Mouse (Mus musculus) cerebellum, adult 11 months (tissue): ENCODE measurements around the gene Zc3h18.

ENCODE experiments used
- DNase-seq: peaks from one replicate; pipeline ENCODE4 v3.0.0; 2022

Gene Zc3h18

DNA sequence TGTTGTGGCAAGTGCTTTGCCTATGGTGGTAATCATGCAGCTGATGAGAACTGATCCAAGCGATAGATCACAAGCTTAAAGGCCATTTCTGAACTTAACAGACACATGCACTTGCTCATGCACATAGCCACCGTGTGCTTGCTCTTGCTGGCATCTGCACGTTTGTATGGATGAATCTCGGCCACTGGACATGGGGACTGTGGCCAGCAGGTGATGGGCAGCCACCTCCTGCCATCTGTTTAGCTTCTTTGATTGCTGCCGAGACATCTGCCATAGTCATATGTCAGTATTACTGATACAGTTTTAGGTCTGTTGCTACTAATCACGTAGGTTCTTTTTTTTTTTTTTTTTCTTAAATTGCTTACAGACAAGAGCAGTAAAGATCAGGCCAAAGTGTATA is 18.9 kb downstream of the Zc3h18 start:
- peak; percentile 52 for DNase-seq

DNA sequence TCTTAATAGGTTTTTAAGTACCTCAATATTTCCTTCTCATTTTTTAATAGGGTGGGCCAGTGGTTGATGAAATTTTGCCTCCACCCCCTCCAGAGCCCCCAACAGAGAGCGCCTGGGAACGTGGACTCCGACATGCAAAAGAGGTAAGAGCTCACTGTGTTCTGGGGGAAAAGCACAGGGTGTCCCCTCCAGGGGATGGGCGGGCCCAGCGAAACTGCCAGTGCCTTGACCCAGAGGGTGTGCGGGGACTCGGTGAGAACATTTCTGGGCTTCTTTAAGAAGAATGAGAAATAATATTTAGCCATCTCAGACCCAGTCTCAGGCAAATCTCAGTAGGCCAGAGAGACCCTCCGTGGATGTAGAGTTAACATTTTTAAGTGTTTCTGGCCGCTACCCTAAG is 21.8 kb downstream of the Zc3h18 start:
- no peak for DNase-seq

DNA sequence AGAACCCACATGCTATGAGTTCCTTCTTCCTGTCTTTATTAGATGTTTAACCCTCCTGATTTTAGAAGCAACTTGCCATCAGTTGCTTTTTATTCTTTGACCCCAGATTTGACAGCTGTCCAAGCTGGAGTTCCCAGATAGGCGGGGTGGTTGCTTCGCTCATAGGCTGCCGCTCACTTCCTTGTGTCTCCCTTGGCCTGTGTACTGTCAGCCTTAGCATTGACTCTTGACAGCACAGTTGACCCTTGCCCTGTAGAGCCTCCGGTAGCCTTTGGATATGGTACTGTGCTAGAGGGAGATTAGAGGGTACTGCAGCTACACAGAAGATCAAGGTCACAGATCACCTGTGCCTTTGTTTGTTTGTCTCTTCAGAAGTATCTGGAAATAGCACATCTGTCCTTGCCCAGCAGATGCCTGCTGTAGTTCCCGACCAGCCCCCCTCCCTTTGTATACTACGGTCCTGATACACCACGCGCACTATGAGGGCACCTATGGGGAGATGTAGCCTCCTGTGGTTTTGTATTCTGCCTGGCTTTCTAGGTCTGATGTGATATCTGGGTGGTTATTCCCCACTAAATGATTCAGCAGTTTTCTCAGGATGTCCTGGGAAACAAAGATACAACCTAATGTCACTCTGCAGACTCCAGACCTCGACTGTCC is 28.9 kb downstream of the Zc3h18 start:
- DNase-seq = no peak

DNA sequence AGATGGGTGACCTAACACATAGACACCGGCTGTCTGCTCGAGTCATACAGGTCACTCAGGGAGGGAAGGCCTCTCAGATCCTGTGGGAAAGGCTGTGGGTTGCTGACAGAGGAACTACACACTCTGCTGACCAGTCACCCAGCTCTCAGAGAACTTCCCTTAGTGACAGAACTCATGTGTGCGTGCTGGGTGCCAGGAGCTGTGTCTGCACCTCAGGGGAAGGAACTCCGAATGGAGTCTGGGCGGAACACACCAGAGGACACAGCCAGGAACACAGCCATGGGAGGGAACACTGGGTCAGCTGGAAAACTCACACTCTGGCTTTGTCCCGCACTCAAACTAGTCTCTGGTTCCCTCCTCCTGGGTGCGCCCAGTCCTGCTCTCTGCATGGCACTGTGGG is 31.3 kb downstream of the Zc3h18 start:
- no peak for DNase-seq

DNA sequence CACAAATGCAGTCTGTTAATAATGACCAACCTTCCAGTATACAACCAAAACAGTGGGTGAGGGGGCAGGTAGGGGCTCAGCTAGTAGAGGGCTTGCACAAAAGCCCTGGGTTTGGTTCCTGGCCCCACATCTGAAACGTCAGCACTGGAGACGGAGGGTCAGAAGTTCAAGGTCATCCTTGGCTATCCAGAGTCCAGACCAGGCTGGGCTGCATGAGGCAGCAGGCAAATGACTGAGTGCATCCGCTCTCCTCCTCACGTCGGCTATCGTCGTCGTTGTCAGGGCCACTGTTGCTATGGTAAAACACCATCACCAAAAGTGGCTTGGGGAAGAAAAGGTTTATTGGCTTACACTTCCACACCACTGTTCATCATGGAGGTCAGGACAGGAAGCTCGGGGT is 37.9 kb downstream of the Zc3h18 start:
- DNase-seq = no peak

DNA sequence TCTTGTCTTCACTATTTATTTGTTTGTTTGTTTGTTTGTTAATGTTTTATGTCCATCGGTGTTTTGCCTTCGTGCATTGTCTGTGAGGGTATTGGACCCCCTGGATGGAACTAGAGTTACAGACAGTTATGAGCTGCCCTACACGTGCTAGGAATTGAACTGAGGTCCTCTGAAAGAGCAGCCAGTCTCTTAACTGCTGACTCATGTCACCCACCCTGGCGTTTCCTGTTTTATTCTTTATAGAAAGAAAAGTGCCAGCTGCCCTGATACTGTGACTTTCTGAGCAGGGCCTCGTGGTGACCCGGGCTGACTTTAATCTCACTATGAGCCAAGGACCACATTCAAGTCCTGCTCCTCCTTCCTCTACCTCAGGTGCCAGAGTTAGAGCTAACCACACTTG is 39.1 kb downstream of the Zc3h18 start:
- DNase-seq = no peak

DNA sequence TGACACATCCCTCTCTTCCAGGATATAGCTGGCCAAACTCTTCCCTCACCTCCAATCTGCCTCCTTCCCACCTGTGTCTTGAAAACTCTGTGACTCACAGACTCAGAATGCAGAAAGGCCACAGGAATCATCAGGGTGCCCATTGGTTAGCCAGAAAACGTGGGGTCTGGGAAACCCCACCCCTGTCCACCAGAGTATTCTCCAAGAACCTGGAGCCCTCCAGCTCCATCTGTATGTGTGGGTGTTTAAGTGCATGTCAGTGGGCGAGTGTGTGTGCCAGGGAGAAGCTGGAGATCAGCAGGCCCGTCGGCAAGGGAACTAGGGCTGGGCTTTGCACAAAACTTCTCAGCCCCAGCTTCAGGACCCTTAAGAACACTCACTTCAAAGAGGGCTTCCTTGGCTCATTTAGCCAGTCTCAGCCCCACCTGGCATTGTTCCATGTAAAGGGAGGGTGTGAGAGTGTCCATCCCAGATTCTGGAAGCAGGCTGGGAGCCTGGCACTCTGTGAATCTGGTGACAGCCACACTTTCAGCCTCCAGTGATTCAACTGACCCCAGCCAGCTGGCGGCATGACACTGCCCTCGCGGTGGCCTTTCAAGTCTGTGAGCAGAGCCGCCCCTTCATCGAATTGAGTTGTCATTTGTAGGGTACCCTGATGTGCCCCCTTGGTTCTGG is 43.6 kb downstream of the Zc3h18 start:
- no peak for DNase-seq

DNA sequence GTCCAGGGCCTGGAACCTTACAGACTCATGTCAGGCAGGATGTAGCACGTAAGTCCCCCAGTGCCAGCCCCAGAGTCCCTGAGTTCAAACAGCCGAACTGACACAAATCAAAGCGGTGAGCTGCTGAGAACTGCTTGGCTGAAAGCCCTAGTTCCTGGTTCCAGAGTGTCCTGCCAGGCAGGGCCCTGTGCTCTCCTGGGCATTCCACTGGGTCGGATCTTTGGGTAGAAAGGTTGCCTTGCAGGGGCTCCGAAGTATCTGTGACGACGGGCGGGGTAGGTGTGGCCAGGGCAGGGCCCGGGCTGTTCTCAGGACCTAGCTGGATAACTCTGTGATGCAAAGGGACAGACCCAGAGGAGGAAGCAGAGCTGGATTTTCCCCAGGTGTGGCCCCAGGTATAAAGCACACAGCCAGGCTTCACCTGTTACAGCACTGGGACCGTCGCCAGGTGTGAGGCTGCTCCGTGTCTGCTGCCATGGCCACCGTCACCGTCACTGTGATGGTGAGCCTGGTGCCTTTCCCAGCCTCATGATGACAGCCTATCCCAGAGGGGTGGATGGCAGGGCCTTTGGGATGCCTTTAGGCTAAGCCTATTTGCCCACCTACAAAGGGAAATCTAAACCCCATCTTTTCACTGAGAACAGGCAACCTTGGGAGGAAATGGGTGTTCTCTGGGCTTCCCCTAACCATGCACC is 45.1 kb downstream of the Zc3h18 start, which contains the start of gene Il17c:
Il17c (plus strand) TSS at position 645 of the 695 bp plus-strand sequence.
- DNase-seq = no peak

DNA sequence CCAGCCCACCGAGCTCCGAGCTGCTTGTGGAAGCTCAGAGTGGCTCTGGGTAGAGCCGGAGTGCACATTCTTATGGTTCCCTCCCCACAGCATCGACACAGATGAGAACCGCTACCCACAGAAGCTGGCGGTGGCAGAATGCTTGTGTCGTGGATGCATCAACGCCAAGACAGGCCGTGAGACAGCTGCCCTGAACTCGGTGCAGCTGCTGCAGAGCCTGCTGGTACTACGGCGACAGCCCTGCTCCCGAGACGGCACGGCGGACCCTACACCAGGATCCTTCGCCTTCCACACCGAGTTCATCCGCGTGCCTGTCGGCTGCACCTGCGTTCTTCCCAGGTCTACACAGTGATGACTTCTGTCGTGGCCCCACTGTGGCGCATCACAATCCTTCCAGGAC is 46.8 kb downstream of the Zc3h18 start:
- DNase-seq = no peak

DNA sequence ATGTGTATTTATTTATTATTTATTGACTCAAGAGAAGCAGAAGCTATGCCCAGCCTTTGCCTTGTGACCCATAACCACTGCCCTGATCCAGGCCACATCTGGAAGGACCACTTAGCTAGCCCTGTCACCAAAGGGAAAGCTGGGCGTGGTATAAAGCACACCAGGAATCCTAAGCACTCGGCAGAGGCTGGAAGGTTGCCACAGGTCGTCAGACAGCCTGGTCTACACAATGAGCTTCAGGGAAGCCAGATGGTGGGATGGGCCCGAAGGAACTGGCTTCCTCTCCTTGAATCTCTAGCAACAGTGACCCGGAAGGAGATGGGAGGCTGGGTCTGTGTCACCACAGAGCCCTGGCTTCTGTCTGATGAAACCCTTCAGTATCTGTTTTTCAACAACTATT is 47.2 kb downstream of the Zc3h18 start:
- DNase-seq = no peak

DNA sequence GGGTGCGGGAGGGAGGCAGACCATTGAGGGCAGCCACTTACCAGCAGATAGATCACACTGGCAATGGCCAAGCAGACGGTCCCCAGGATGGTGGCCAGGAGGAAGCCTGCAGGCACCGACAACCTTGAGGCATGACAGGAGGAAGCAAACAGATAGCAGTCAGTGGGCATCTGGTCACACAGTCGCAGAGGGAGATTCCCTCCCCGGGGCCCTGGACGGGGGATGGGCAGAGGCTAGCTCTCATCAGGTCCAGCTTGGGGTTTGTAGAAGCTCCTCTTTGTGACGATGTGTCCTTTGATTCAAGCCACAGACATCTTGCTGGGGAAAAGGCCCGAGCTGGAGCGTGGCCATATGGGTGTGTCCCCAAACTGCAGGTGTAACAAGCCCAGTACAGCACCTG is 49.7 kb downstream of the Zc3h18 start:
- DNase-seq = no peak

DNA sequence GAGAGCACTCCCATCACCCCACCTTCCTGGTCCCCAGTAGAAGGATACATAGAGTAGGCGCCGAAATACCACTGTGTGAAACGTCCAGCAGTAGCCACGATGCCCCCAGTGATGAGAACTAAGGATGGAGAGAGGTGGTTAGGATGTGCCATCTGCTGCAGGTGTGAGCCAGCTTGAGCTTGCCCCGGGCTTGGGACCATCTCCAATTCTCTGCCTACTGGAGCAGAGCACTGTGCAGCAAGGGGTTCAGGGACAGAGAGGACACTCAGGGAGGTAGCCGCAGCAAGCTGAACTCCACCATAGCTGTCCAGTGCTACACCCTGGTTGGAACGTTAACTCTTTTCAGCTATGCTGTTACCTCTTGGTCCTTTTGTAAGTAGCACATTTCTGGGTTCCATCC is 51.2 kb downstream of the Zc3h18 start:
- no peak for DNase-seq

DNA sequence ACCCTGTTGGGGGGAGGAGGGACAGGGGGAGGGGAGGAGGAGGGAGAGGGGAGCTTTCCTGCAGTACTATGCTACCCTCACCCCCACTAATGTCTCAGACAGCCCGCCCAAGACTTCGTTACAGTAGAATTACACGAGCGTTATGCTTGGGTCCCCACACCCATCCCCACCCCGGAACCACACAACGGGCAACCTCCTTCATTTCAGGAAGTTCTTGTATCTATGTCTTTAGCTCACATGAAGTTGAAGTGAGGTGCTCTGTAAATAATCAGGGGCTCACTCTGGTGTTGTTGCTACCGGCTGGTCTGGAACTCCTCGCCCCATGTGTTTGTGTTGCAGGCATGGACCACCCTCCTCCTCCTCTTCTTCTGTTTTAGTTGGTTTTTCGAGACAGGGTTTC is 51.8 kb downstream of the Zc3h18 start:
- no peak for DNase-seq

DNA sequence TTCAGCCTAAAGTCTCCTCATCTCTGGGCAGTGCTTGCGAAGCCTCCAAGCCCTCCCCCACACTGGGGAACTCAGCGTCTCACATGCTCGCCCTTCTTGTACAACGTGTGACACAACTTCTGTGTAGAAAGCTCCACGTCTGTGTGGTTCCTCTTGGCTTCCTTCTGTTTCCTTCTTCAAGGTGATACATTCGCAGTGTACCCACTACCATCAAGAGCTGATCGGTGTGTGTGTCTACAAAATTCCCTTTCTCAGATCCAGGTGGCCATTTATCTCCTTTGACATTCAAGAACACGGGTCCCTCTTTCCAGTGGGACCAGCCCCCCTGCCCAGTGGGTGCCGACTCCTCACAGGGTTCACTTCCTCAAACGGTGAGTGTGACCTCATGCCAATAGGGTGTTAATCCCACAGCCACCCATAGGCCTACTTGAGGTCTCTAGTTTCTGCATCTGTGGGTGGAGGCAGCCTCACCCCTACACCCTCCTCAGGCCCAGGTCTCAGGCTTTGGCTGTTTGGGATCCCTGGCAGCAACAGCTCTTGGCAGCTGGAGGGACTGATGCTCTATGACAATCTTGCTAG is 53.7 kb downstream of the Zc3h18 start:
- no peak for DNase-seq

DNA sequence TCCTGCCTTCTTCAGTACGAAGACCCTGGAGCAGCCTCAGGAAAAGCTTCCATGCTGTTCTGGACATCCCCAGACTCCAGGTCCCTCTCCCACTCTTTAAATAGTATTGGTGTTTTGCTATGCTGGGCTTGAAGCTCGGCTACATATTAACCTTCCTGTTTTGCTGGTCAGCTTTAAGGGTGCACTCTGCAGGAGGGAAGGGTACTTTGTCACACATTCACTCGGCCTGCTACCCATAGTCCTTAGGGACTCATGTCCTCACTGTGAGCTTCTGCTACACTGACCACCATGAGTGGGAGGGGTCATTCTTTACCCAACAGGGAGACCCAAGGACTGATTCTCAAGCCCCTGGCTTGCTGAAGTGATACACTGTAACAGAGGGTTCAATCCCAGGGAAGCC is 54.2 kb downstream of the Zc3h18 start:
- no peak for DNase-seq

DNA sequence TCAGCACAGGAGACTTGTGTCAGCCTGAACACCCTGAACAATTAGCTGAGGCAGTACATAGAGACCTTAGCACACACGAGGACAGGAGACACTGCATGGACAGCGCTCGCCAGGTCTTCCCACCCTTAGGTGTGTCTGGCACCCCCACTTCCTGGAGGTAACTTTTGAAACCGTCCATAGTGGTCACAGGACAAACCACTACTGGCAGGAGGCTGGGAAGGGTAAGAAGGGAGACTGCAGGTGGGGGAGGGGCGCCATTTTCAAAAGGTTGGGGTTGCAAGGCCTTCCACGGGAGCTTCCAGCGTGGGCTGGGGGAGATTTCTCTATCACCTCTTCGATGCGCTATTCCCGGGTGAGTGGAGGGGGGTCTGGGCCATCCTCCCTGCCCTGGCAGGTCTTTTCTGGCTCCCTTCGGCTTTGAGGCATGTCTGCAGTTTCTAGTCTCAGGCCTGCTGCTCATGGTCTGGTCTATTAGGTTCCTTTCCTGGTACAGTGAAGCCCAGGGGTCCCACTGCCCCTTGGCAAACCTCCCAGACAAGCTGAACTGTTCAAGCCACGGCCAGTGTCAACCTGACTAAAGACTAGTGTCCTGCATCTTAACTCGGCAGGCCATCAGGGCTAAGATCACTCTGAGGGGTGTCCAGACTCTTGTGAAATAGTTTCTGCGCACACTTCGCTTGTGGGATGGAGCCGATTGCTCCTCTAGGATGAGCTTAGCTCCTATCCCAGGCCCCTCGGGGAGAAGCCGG is 55.5 kb downstream of the Zc3h18 start:
- DNase-seq = no peak

DNA sequence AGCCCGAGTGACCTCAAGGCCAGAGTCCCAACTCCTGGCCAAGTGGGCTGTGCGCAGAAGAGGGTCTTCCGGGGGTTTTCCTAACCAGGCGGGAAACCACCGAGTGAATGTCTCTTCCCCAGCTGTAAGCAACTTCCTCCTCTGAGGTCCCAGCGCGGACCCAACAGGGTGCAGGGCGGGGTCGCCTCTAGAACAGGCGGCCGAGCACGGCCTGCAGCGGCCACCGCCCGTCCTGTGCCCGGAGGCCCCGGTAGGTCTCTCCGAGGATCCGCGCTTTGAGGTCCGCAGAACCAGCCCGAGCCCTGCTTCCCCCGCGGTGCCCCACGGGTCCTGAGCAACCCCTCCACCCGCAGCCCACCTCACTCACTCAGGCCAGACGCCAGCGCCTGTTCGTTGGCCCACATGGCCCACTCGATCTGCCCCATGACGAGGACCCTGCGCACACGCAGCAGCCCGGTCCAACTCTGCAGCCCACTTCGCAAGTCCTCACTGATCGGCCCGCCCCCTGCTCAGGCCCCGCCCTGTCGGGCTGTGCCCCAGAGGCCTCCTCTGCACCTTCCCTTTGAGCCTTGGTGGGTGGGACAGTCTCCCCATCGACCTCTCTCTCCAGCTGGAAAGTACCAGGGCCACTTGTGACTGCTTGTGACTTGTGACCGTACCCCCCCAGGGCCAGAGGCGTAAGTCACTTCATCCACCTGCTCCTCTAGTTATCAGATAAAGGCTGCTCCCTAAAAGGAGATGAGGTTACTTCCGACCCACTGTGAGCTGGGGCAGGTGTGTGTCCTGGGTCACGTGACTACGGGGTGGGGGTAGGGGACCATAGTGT is 56.2 kb downstream of the Zc3h18 start, which contains the start of gene Cyba:
Cyba (minus strand) TSS at position 488 of the 826 bp plus-strand sequence.
- no peak for DNase-seq

DNA sequence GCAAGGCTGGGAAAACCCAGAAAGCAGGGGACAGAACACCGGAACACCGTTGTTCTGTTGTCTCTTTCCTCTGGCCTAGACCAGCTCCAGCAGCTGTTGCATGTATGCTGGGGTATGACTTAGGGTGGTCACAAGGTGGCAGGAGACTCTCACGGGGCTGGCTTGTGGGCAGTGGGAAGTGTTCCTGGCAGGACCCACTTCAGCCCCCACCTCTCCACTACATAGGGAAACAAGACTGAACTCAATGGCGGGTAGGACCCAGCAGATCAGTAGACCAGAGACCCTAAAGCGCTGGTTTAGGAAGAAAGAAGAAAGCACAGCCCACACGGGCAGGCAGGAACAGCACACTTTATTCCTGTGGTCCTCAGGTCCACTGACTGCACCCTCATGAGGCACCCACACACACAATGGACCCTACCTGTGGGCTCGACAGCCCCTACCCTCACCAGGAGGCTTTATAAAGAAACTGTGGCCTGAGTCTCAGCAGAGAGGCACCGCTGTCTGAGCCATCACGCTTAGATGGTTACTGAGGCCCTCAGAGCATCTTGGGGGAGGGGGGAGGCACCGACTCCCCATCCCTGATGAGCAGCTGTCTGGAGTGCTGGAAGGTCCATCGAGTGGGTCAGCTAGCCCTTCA is 57.0 kb downstream of the Zc3h18 start:
- DNase-seq = no peak

DNA sequence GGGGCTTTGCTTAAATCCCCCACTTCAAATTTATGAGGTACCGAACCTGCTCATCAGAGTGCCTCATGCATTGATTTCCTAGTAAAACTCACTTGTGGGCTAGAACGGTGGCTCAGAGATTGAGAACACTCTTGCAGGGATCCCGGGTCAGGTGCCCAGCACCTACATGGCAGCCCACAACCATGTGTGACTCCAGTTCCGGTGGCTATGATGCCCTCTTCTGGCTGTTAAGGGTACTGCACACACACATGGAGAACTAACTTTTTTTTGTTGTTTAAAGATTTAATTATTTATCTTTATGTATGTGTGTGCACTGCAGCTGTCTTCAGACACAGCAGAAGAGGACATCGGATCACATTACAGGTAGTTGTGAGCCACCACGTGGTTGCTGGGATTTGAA is 59.0 kb downstream of the Zc3h18 start:
- DNase-seq = no peak

DNA sequence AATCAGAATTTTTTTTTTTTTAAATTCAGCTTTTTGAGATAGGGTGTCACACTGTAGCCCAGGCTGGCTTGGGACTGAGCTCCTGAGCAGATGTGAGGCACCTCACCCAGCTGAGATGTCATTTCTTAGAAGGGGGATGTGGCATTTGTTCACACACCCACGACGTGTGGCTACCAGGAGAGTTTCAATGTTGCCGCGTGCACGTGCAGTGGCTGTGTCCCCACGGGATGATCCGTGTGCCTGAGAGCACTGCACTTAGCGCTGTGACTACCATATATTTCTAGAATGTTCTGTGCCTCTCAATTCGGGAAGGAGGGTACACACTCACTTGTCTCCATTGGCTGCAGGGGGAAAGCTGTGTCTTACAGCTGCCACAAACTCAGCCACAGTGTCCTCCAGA is 59.7 kb downstream of the Zc3h18 start:
- no peak for DNase-seq

DNA sequence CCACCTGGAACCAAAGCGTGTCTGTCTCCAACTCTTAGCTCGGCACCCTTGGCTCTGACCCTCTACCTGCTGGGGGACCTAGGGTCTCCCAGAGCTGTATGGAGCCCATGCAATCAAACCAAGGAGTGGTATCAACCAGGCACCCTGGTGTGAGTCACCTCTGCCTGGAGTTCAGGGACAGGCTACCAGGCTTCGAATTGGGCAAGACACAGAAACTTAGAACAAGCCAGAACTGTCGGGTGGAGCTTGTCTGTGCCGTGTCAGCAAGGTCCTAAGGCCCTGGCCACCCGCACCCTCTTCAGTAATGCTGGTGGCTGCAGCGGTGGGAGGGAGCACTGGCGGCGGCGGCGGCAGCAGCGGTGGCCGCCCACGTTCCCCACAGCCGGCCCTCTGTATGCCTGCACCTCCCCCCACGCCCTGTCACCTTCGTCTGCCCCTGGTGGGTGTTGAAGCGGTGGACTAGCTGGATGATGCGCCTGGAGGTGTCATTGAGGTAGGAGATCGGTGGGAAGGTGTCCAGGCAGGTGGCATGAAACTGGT is 60.2 kb downstream of the Zc3h18 start:
- no peak for DNase-seq
